Mouse (Mus musculus): Measurements from ENCODE around the gene Pde10a. TPM values are rescaled to one million over a fixed set of nuclear protein-coding genes. Genes with fewer than 3 reads are reported as not detected.

The Pde10a gene
- 10 to 100 TPM; 59.0 to 83.7 TPM for total RNA-seq (2021)

GRCm38 (mm10) chr17:8525225-8525721 lies at the start of gene Pde10a:
Pde10a (plus strand) TSS chr17:8525372.
- intact Hi-C loops (cut with DNase I), result loop anchor here (2.0 to 5.0 kb wide), 3 partner anchors 52 to 67 kb away; no protein-coding TSS in a partner anchor
- peak; percentile 36 to 57 for DNase-seq (ENCODE audit: extremely low spot score in 1 of 2, low spot score in 2 of 2)

GRCm38 (mm10) chr17:8478554-8478953 lies 46.6 kb upstream of the Pde10a start:
- intact Hi-C loops (cut with DNase I), result no loop called here
- peak in 1 of 2 experiments; percentile 2 for DNase-seq (ENCODE audit: extremely low spot score in 1 of 2, low spot score in 2 of 2)

- intact Hi-C loops (cut with DNase I), result no loop called here
Measured at GRCm38 (mm10) chr17:8479493-8480128, 45.6 kb upstream of the Pde10a start.

GRCm38 (mm10) chr17:8481797-8482196 lies 43.4 kb upstream of the Pde10a start:
- peak in 1 of 2 experiments; percentile 2 for DNase-seq (ENCODE audit: extremely low spot score in 1 of 2, low spot score in 2 of 2)
- intact Hi-C loops (cut with DNase I), result no loop called here

More at GRCm38 (mm10) chr17:8479493-8480128, 45.6 kb upstream of the Pde10a start:
- peak in 1 of 2 experiments; percentile 11 for DNase-seq (ENCODE audit: extremely low spot score in 1 of 2, low spot score in 2 of 2)

GRCm38 (mm10) chr17:8482876-8483275 lies 42.3 kb upstream of the Pde10a start:
- intact Hi-C loops (cut with DNase I), result no loop called here
- peak in 1 of 2 experiments; percentile 10 for DNase-seq (ENCODE audit: extremely low spot score in 1 of 2, low spot score in 2 of 2)

GRCm38 (mm10) chr17:8484246-8484645 lies 40.9 kb upstream of the Pde10a start:
- intact Hi-C loops (cut with DNase I), result no loop called here
- peak in 1 of 2 experiments; percentile 4 for DNase-seq (ENCODE audit: extremely low spot score in 1 of 2, low spot score in 2 of 2)

- intact Hi-C loops (cut with DNase I), result no loop called here
- peak in 1 of 2 experiments; percentile 21 for DNase-seq (ENCODE audit: extremely low spot score in 1 of 2, low spot score in 2 of 2)
Measured at GRCm38 (mm10) chr17:8485146-8485545, 40.0 kb upstream of the Pde10a start.

GRCm38 (mm10) chr17:8487824-8488223 lies 37.3 kb upstream of the Pde10a start:
- intact Hi-C loops (cut with DNase I), result no loop called here

GRCm38 (mm10) chr17:8490971-8491370 lies 34.2 kb upstream of the Pde10a start:
- DNase-seq (ENCODE audit: extremely low spot score in 1 of 2, low spot score in 2 of 2), result peak in 1 of 2 experiments; percentile 34
- intact Hi-C loops (cut with DNase I), result no loop called here

More at GRCm38 (mm10) chr17:8487824-8488223, 37.3 kb upstream of the Pde10a start:
- peak; percentile 85 to 86 for DNase-seq (ENCODE audit: extremely low spot score in 1 of 2, low spot score in 2 of 2)

- intact Hi-C loops (cut with DNase I), result no loop called here
Measured at GRCm38 (mm10) chr17:8493461-8493860, 31.7 kb upstream of the Pde10a start.

GRCm38 (mm10) chr17:8498151-8498550 lies 27.0 kb upstream of the Pde10a start:
- intact Hi-C loops (cut with DNase I), result no loop called here
- peak in 1 of 2 experiments; percentile 2 for DNase-seq (ENCODE audit: extremely low spot score in 1 of 2, low spot score in 2 of 2)

More at GRCm38 (mm10) chr17:8493461-8493860, 31.7 kb upstream of the Pde10a start:
- DNase-seq (ENCODE audit: extremely low spot score in 1 of 2, low spot score in 2 of 2), result peak in 1 of 2 experiments; percentile 4

- intact Hi-C loops (cut with DNase I), result no loop called here
- peak in 1 of 2 experiments; percentile 4 for DNase-seq (ENCODE audit: extremely low spot score in 1 of 2, low spot score in 2 of 2)
Measured at GRCm38 (mm10) chr17:8498655-8499054, 26.5 kb upstream of the Pde10a start.

GRCm38 (mm10) chr17:8499564-8500117 lies 25.5 kb upstream of the Pde10a start:
- intact Hi-C loops (cut with DNase I), result no loop called here
- peak in 1 of 2 experiments; percentile 6 for DNase-seq (ENCODE audit: extremely low spot score in 1 of 2, low spot score in 2 of 2)

- no peak for DNase-seq (ENCODE audit: extremely low spot score in 1 of 2, low spot score in 2 of 2)
- intact Hi-C loops (cut with DNase I), result no loop called here
Measured at GRCm38 (mm10) chr17:8504381-8504780, 20.8 kb upstream of the Pde10a start.

- intact Hi-C loops (cut with DNase I), result no loop called here
- DNase-seq (ENCODE audit: extremely low spot score in 1 of 2, low spot score in 2 of 2), result peak; percentile 86 to 92
Measured at GRCm38 (mm10) chr17:8505669-8506426, 19.3 kb upstream of the Pde10a start.

- no peak for DNase-seq (ENCODE audit: extremely low spot score in 1 of 2, low spot score in 2 of 2)
- intact Hi-C loops (cut with DNase I), result no loop called here
Measured at GRCm38 (mm10) chr17:8506726-8507125, 18.4 kb upstream of the Pde10a start.

GRCm38 (mm10) chr17:8507654-8508053 lies 17.5 kb upstream of the Pde10a start:
- intact Hi-C loops (cut with DNase I), result no loop called here
- DNase-seq (ENCODE audit: extremely low spot score in 1 of 2, low spot score in 2 of 2), result no peak

- intact Hi-C loops (cut with DNase I), result no loop called here
- DNase-seq (ENCODE audit: extremely low spot score in 1 of 2, low spot score in 2 of 2), result peak; percentile 65 to 91
Measured at GRCm38 (mm10) chr17:8508305-8509141, 16.6 kb upstream of the Pde10a start.

Data from left cerebral cortex, postnatal 10 days (tissue).